Mouse (Mus musculus): Measurements from ENCODE around the gene Mup8.

The Mup8 gene

GRCm38 (mm10) chr4:60222499-60222898 lies at the start of gene Mup8:
TSS of gene Mup8 (minus strand) at chr4:60222599.
- in situ Hi-C loops (cut with MboI, MseI), result loop anchor here (10.0 kb wide), 1 partner anchor 1212 kb away; the partner anchor contains the start of gene Mup15

GRCm38 (mm10) chr4:60265977-60266770 lies 43.8 kb upstream of the Mup8 start:
- in situ Hi-C loops (cut with MboI, MseI), result loop anchor here (10.0 kb wide), 1 partner anchor 109 kb away; no protein-coding TSS in a partner anchor

GRCm38 (mm10) chr4:60262706-60263105 lies 40.3 kb upstream of the Mup8 start:
- in situ Hi-C loops (cut with MboI, MseI), result loop anchor here (5.0 to 10.0 kb wide), 3 partner anchors 112 to 1075 kb away; no protein-coding TSS in a partner anchor
